Mouse (Mus musculus): ENCODE measurements around the gene Sgpl1.
"Not testable (repeated sequence)": the region's sequence is repeated elsewhere in the genome, so short reads cannot be mapped to it uniquely, and the experiment has no call there.

Gene Sgpl1

DNA sequence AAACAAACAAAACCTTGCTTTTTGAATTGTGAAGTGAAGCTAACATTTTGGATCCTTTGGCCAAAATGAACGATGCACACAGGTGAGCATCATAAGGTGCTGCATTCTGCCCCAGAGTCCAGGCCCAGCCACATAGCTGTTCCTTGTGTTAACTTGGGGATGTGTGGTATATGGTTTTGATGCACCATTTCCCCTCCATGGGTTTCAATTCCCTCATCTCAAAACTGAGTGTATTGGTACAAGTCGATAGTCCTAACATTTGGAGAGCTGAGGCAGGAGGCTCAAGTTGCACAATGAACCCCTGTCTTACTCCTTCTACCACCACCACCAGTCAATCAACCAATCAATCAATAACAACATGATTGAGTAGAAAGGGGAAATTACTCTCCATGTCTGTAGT, 8.9 kb upstream of the Sgpl1 start:
- in situ Hi-C loops (cut with MboI, MseI) = no loop called here

- in situ Hi-C loops (cut with MboI, MseI) = no loop called here
Observed at GRCm38 (mm10) chr10:61155611-61156010, 8.1 kb upstream of the Sgpl1 start.

- in situ Hi-C loops (cut with MboI, MseI) = no loop called here
Observed at GRCm38 (mm10) chr10:61152131-61152530, 4.6 kb upstream of the Sgpl1 start.

- in situ Hi-C loops (cut with MboI, MseI) = no loop called here
Observed at GRCm38 (mm10) chr10:61150616-61151015, 3.1 kb upstream of the Sgpl1 start.

DNA sequence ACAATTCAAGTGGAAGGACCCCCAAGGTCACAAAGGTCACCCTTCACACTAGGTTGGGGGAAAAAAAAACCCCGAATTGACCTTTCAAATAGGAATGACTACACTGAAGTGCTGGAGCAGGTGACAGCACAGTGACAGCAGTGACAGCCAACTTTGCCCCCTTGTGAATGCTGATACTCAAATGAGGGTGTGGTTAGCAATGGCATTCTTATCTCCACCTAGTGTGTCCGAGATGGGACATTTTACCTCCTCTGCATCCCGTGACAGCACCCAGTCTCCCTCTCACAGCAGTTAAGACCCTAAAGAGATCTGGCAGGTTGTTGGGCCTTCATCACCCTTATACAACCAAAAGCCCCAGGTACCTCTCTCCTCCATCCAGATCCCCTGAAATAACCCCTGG, 2.0 kb upstream of the Sgpl1 start:
- in situ Hi-C loops (cut with MboI, MseI) = no loop called here

DNA sequence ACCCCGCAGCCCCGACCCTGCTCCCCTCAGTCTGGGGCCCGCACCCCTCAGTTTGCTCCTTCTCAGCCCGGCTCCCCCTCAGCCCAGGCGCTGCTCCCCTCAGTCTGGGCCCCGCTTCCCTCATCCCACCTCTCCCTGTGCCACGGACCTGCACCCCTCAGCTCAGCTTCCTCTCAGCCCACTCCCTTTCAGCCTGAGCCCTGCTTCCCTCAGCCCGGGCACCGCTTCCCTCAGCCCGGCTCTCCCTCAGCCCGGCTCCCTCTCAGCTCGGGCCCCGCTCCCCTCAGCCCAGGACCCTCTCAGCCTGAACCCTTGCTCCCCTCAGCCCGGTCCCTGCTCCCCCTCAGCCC, 721 bp downstream of the Sgpl1 start:
- in situ Hi-C loops (cut with MboI, MseI) = no loop called here

DNA sequence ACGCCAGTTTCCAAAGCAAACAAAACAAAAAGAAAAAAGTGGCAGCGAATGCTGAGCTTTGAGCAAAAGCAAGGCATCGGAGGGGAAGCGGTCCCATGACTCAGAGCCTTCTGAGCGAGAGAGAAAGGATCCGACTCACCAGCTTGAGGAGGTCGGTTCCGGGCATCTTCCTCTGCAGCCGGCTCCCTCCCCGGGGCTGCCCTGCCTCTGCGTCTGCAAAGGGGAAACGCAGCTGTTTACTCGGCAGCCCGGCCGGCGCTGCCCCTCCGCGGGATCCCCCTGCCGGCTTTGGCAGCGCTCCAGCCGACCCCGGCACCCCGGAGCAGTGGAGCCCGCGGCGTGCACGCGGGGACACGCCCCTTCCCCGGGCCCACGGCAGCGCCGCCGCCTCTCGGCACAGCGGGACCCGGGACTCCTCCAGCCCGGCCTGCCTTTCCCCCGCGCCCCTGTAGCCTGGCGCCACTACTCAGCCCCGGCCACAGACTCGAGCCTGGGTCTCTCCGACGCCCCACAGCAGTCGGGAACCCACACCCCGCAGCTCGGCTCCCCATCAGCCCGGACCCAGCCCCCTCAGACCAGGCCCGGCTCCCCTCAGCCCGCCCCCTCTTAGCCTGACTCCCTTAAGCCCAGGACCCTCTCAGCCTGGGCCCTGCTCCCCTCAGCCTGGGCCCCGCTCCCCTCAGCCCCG, 1.2 kb downstream of the Sgpl1 start:
- in situ Hi-C loops (cut with MboI, MseI) = no loop called here

DNA sequence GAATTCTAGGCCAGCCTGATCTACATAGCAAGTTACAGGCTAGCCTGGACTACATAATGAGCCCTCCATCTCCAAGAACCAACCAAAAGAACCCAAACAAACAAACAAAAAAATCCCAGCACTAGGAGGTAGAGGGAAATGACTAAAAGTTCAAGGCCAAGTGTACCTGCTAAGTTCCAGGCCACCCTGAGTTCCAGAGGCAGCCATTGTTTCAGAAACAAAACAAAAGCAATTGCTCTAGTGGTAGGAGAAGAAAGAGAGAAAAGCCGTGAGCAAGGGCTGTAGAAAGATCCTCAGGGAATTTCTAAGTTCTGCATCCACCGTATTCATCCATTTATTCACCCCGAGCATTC, 1.8 kb downstream of the Sgpl1 start:
- in situ Hi-C loops (cut with MboI, MseI) = no loop called here

- in situ Hi-C loops (cut with MboI, MseI) = no loop called here
Observed at GRCm38 (mm10) chr10:61143343-61143742, 4.2 kb downstream of the Sgpl1 start.

DNA sequence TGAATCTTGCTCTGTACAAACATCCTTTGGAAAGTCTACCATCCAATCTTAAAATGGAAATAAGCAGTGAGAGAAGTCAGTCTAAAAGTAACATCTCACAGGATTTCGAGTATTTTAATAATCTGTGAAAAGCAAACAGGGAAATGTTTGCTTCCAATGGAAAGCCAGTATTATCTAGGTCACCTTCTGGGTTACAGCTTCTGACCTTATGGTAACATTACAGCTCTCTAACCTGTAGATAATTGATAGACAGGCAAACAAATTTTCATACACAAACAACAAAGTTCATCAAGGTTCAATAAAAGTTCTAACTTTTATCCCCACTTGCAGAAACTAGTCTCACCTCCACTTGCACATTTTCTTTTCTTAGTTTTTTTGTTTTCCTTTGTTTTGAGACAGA, 9.9 kb downstream of the Sgpl1 start:
- in situ Hi-C loops (cut with MboI, MseI) = no loop called here

DNA sequence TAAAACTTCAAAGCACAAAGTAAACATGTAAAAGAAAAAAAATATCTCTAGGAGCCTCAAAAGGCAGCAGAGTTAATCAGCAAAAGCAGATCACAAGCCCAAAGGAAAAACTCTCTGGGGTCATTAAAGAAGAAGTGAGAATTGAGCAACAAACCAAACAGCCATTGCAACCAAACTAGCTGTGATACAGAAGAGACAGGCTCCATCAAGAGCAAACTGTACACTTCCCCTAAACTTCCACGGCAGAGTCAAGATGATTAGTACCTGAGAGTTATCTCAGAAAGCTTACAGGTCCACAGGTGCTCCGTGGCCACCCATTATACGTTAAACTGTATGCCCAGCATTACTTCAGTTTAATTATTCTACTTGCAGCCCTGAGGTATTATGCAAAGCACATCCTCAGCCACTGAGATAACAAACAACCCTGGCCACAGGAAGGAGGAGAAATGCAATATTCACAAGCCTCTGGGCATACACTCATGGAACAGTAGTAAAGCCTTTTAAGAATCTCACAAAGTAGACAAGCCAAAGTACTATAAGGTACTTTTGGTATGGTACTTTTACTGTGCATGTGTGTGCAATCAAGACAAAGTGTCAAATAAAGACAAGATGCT, 12.2 kb downstream of the Sgpl1 start:
- in situ Hi-C loops (cut with MboI, MseI) = no loop called here

- in situ Hi-C loops (cut with MboI, MseI) = no loop called here
Observed at GRCm38 (mm10) chr10:61134041-61134440, 13.5 kb downstream of the Sgpl1 start.

- in situ Hi-C loops (cut with MboI, MseI) = no loop called here
Observed at GRCm38 (mm10) chr10:61130959-61131358, 16.5 kb downstream of the Sgpl1 start.

- in situ Hi-C loops (cut with MboI, MseI) = no loop called here
Observed at GRCm38 (mm10) chr10:61128701-61129365, 18.7 kb downstream of the Sgpl1 start.

GRCm38 (mm10) chr10:61124462-61124861, 23.0 kb downstream of the Sgpl1 start:
- in situ Hi-C loops (cut with MboI, MseI) = no loop called here

DNA sequence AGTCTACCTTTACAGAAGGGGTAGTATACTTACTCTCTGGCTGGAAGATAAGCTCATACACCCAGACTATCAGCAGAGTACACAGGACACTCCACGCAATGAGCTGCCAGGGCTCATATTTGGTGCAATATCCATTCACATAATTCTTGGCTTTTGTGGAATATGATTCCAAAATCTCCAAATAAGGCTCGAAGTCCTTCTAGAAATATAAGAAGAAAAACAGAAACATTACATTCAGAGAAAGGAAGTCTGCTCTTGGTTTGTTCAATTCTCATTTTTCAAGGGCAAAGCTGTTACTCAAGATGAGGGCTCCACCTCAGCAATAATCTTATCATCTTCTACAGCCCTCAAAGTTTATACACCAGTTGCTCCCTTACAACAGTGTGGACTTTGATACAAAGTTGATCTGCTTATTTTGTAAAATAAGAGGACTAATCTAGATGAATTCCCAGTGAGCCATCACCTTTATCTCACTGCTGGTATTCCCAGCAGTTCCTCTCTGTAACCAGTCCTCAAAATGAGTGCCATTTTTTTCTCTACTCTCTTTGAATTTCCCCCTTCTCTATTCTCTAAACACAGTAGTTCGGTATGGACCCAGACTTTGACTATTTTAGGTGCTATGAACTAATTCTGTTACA, 24.1 kb downstream of the Sgpl1 start:
- in situ Hi-C loops (cut with MboI, MseI) = no loop called here

DNA sequence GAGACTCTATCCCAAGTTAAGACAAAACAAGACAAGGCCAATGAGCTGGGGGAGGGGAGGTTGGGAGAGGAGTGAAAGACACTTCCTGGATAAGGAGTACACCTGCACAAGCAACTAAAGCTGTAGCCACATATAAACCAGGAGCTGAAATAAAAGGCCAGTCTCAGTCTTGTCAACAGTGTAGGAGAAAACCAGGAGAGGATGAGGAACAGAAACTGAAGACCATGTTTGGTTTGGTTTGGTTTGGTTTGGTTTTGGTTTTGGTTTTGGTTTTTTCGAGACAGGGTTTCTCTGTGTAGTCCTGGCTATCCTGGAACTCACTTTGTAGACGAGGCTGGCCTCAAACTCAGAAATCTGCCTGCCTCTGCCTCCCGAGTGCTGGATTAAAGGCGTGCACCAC, 25.8 kb downstream of the Sgpl1 start:
- in situ Hi-C loops (cut with MboI, MseI) = not testable (repeated sequence)

DNA sequence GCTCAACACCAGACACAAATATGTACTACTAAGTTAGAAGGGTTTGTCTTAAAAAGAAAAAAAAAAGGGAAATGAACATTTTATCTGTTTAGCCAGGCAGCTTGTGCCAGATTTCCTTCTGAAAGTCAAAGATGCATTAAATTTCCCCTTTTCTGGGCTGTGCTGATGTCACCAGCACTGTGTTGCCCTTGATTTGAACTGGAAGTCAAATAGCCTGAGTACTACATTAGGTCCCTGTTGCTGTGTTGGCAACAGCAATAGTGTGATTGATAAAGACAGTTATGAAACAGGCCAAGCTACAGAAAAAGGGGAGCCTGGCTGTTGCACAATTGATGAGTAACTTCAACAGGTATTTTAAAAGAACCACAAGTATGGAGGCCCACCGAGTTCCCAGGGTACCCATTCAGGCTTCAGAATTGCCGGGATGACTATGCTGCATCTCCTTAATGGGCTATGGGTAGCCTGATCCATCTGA, 33.2 kb downstream of the Sgpl1 start:
- in situ Hi-C loops (cut with MboI, MseI) = no loop called here

DNA sequence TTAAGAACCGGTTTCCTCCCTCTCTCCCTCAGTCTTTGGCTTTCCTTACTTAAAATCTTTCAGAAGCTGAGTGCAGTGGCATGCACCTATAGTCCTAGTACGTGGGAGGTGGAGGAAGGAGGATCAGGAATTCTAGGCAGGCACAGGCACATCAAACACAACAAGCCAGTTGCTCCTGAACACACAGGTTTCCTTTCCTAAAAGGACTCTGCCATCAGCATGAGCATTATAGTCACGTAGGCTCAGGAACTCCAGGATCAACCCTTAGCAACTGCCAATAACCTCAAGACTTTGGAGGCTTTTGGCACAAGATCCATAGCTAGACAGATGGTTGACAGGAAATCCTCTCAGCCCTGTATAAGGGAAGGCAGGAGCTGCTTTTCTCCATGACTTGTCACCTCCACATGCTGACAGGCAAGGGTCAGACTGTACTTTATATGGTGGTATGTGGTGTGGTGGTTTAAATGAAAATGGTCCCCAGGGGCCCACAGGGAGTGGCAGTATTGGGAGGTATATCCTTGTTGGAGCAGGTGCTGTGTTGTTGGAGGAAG, 43.9 kb downstream of the Sgpl1 start:
- in situ Hi-C loops (cut with MboI, MseI) = no loop called here

- in situ Hi-C loops (cut with MboI, MseI) = no loop called here
Observed at GRCm38 (mm10) chr10:61091866-61092265, 55.6 kb downstream of the Sgpl1 start.

DNA sequence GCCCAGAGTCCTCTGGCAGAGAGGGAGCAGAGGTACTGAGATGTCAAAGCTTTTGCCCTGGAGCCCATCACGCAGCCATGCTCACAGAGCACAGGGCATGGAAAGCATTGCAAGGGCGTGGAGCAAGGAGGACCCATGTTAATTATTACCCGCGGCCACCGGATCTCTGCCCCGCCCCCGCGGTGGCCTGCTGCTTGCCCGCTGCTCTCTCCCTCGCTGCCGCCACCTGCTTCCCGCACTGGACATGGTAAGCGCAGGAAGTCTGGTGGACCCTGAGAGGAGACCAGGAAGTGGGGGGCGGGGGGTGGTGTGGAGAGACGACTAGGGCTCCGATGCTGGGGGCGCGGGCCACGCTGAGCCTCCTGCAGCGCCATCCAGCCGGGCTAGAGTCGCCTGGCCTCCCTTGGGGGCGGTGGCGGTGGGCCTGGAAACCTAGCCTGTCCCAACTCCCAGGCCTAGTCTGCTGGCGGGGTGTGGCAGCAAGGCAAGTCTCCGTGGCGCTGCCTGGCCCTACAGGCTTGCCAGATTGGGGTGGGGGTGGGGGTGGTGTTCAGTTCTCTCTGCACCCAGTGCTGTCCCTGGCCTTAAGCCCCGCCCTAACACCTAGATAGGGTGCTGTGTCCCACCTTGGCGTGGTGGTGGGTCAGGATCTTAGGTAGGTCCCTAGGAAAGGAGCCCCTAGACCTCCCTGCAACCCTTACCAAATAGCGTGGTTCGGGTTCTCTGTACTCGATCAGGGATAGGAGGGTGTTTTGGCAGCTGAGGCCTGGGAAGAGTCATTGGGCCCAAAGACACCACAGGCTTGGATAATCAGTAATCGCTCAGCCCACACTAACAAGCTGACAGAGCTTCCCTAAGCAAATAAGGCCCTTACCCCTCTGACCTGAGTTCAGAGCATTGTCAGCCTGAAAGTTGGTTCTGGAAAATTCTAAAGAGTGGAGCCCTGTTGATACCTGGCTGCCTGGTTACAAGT, 58.0 kb downstream of the Sgpl1 start, which contains the start of gene Pcbd1:
TSS of gene Pcbd1 (plus strand) at position 162 of the 973 bp plus-strand sequence.
- in situ Hi-C loops (cut with MboI, MseI) = no loop called here

Measured in regulatory T cell (primary cell).